Mouse (Mus musculus) kidney, postnatal 0 days (tissue): ENCODE measurements around the gene Gcc2. TPM values are rescaled to one million over a fixed set of nuclear protein-coding genes. Genes with fewer than 3 reads are reported as not detected.
"Not testable (repeated sequence)": the region's sequence is repeated elsewhere in the genome, so short reads cannot be mapped to it uniquely, and the experiment has no call there.

ENCODE experiments used
- ATAC-seq: fragments of 200-750 bp; cut with Nextera tagmentation; replicated peaks from 2 replicates; pipeline ENCODE4 v1.8.0; 2017; ENCODE audit warnings: low read depth, moderate number of reproducible peaks, moderate TSS enrichment, moderate library complexity; ENCODE audit not compliant: low FRiP score
- DNase-seq: peaks from one replicate; pipeline ENCODE4 v3.0.0-alpha.2; 2016; ENCODE audit warnings: low spot score
- H3K27ac ChIP-seq: fragments of 300-500 bp; sonication (generic); 2 replicates; pipeline ENCODE4 v1.5.1; 2014; ENCODE audit warnings: mild to moderate bottlenecking
- H3K27me3 ChIP-seq: fragments of 300-500 bp; sonication (generic); 2 replicates; pipeline ENCODE4 v1.6.1; 2014; ENCODE audit warnings: low read length, mixed read lengths; ENCODE audit not compliant: insufficient read depth
- H3K36me3 ChIP-seq: fragments of 300-500 bp; sonication (generic); 2 replicates; pipeline ENCODE4 v1.6.1; 2014; ENCODE audit warnings: low read length, mixed read lengths; ENCODE audit not compliant: insufficient read depth
- H3K4me1 ChIP-seq: fragments of 300-500 bp; sonication (generic); replicated peaks from 2 replicates; pipeline ENCODE4 v1.6.1; 2014; ENCODE audit warnings: antibody characterized with exemption, low read length, mixed read lengths; ENCODE audit not compliant: insufficient read depth
- H3K4me2 ChIP-seq: fragments of 300-500 bp; sonication (generic); 2 replicates; pipeline ENCODE4 v1.6.1; 2014; ENCODE audit warnings: mild to moderate bottlenecking, low read length, moderate library complexity, mixed read lengths
- H3K4me3 ChIP-seq: fragments of 300-500 bp; sonication (generic); replicated peaks from 2 replicates; pipeline ENCODE4 v1.5.1; 2014; ENCODE audit warnings: low read depth, low read length
- H3K9ac ChIP-seq: fragments of 300-500 bp; sonication (generic); 2 replicates; pipeline ENCODE4 v1.6.1; 2014; ENCODE audit warnings: low read depth, low read length
- H3K9me3 ChIP-seq: fragments of 300-500 bp; sonication (generic); replicated peaks from 2 replicates; pipeline ENCODE4 v1.6.1; 2016; ENCODE audit warnings: low read length, inconsistent platforms, mixed read lengths
- CTCF ChIP-seq: IDR thresholded peaks from 2 replicates; pipeline ENCODE4 v1.5.1; 2016; ENCODE audit warnings: antibody characterized with exemption, low read depth, mild to moderate bottlenecking, moderate library complexity
- WGBS: fragments of 180-500 bp; shearing (Covaris S2); extraction: QIAGEN DNeasy Blood & Tissue Kit; methylation state at CpG from one replicate; pipeline ENCODE4 v1.1.7; 2014; 5-methylcytosine and 5-hydroxymethylcytosine counted together
- polyA plus RNA-seq: library from polyadenylated mRNA; unstranded; fragments of >200 nt; fragmentation: Nextera tagmentation; extraction: Ambion mirVana; gene quantifications from 2 replicates; pipeline ENCODE4 v1.2.1, GENCODE M21; 2015

Gene Gcc2
- polyA plus RNA-seq, 1 experiment from 2014 or later: 75.8 TPM

GRCm38 (mm10) chr10:58328517-58329108 lies 73.3 kb downstream of the Gcc2 start:
- ATAC-seq (peak; percentile 79), DNase-seq (peak; percentile 26)
- TF ChIP-seq CTCF: no peak
- H3K4me2 ChIP-seq: no peak overlapping the region
- 83% methylated on average over 8 of the region's 8 CpGs for WGBS
- peak overlapping the region; percentile 42 for H3K27ac ChIP-seq
- no peak overlapping the region for H3K9ac ChIP-seq
- no peaks in the 10 kb centered on the region for H3K9me3 ChIP-seq
- H3K27me3 ChIP-seq: no peaks in the 10 kb centered on the region
- no peak overlapping the region for H3K4me3 ChIP-seq
- H3K36me3 ChIP-seq: no peaks in the 10 kb centered on the region
- peaks cover 12% of the 10 kb centered on the region; the same call in 1 of the 2 replicates for H3K4me1 ChIP-seq

GRCm38 (mm10) chr10:58330635-58331034 lies 75.3 kb downstream of the Gcc2 start:
- no peak for DNase-seq
- TF ChIP-seq CTCF: no peak
- Histone ChIP-seq H3K27ac (no peak overlapping the region), H3K4me3 (no peak overlapping the region), H3K9me3 (no peaks in the 10 kb centered on the region), H3K36me3 (no peaks in the 10 kb centered on the region), H3K4me2 (no peak overlapping the region), H3K4me1 (peaks cover 4% of the 10 kb centered on the region; the same call in 1 of the 2 replicates), H3K9ac (no peak overlapping the region), H3K27me3 (no peaks in the 10 kb centered on the region)
- no peak for ATAC-seq

- no peaks in the 10 kb centered on the region for H3K27me3 ChIP-seq
- H3K9ac ChIP-seq: no peak overlapping the region
- H3K27ac ChIP-seq: no peak overlapping the region
- H3K4me3 ChIP-seq: no peak overlapping the region
- H3K9me3 ChIP-seq: no peaks in the 10 kb centered on the region
- H3K36me3 ChIP-seq: no peaks in the 10 kb centered on the region
- H3K4me2 ChIP-seq: no peak overlapping the region
- DNase-seq: no peak
- TF ChIP-seq CTCF: no peak
- no peak for ATAC-seq
- H3K4me1 ChIP-seq: no peaks in the 10 kb centered on the region
Measured at GRCm38 (mm10) chr10:58331741-58332140, 76.4 kb downstream of the Gcc2 start.

- WGBS: 84% methylated on average over 5 of the region's 5 CpGs
- peaks cover 4% of the 10 kb centered on the region; the same call in 1 of the 2 replicates for H3K4me1 ChIP-seq
- no peaks in the 10 kb centered on the region for H3K9me3 ChIP-seq
- no peak overlapping the region for H3K27ac ChIP-seq
- H3K36me3 ChIP-seq: no peaks in the 10 kb centered on the region
- ATAC-seq (no peak), DNase-seq (no peak)
- no peak overlapping the region for H3K9ac ChIP-seq
- no peak overlapping the region for H3K4me2 ChIP-seq
- TF ChIP-seq CTCF: no peak
- no peaks in the 10 kb centered on the region for H3K27me3 ChIP-seq
- H3K4me3 ChIP-seq: no peak overlapping the region
Measured at GRCm38 (mm10) chr10:58333414-58333813, 78.1 kb downstream of the Gcc2 start.

- no peaks in the 10 kb centered on the region for H3K9me3 ChIP-seq
- H3K27ac ChIP-seq: peak overlapping the region; percentile 9; the same call in 1 of the 2 replicates
- no peak overlapping the region for H3K4me3 ChIP-seq
- peaks cover 4% of the 10 kb centered on the region; the same call in 1 of the 2 replicates for H3K4me1 ChIP-seq
- ATAC-seq: no peak
- no peak overlapping the region for H3K4me2 ChIP-seq
- H3K36me3 ChIP-seq: no peaks in the 10 kb centered on the region
- H3K27me3 ChIP-seq: no peaks in the 10 kb centered on the region
- TF ChIP-seq CTCF: no peak
- WGBS: 71% methylated on average over 1 of the region's 1 CpGs
- H3K9ac ChIP-seq: no peak overlapping the region
- DNase-seq: peak; percentile 53
Measured at GRCm38 (mm10) chr10:58336156-58336555, 80.9 kb downstream of the Gcc2 start.

GRCm38 (mm10) chr10:58337091-58337490 lies 81.8 kb downstream of the Gcc2 start:
- ATAC-seq, H3K27me3 ChIP-seq, H3K9me3 ChIP-seq, H3K4me1 ChIP-seq, H3K4me3 ChIP-seq, H3K9ac ChIP-seq, DNase-seq, H3K36me3 ChIP-seq, H3K4me2 ChIP-seq: not testable (repeated sequence)
- 63% methylated on average over 4 of the region's 4 CpGs for WGBS
- H3K27ac ChIP-seq: 0 out of 2 replicates have a peak overlapping the region, but pooled peaks have one; percentile 9

GRCm38 (mm10) chr10:58338590-58338989 lies 83.3 kb downstream of the Gcc2 start:
- no peak for TF ChIP-seq CTCF
- H3K27ac ChIP-seq: 0 out of 2 replicates have a peak overlapping the region, but pooled peaks have one; percentile 16
- ATAC-seq (no peak), DNase-seq (no peak)
- peaks cover 8% of the 10 kb centered on the region; the same call in 1 of the 2 replicates for H3K4me1 ChIP-seq
- no peaks in the 10 kb centered on the region for H3K36me3 ChIP-seq
- no peaks in the 10 kb centered on the region for H3K27me3 ChIP-seq
- H3K9ac ChIP-seq: no peak overlapping the region
- H3K9me3 ChIP-seq: no peaks in the 10 kb centered on the region
- WGBS: 29% methylated on average over 1 of the region's 1 CpGs
- H3K4me3 ChIP-seq: no peak overlapping the region
- H3K4me2 ChIP-seq: no peak overlapping the region
